Mouse (Mus musculus) ES-Bruce4 (cell line): ENCODE measurements around the gene Cpsf3.

Experiments
- CTCF ChIP-seq: IDR thresholded peaks from one replicate; pipeline ENCODE4 v1.8.1; 2011; ENCODE audit warnings: low read depth, low read length
- POLR2A ChIP-seq: IDR thresholded peaks from one replicate; pipeline ENCODE4 v1.8.1; 2011; ENCODE audit warnings: low read length; ENCODE audit not compliant: insufficient read depth

DNA sequence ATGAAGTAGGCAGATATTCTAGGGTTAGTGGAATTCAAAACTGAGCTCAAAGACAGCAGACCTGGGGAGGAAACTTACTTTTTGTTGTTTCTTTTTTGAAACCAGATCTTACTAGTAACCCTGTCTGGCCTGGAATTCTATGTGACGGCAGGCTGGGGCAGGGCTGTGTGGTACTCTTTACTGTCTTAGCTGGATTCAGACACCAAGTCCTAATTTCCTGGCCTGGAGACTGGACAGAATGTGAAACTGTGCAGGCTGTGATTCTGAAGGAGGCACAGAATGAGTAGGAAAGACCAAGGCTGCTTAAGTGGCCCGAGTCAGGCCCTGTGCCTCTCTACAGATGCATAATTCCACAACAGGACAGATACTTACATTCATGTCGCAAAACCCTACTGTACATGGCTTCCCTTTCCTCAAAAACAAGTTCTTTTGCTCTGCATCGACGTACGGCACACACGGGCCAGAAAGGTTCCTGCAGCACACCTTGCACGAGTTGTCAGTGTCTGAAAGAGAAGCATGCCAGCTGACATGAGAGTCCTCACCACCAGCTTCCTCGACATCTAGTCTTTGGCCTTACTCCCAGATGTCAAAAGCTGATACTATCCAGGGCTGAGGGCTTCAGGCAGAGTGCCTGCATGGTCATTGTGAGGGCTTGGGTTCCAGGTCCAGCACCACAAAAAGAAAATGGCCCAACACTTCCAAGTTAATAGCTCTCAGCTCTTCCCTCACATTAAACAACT is 44.6 kb downstream of the Cpsf3 start:
- TF ChIP-seq POLR2A (no peak), CTCF (no peak)
